Mouse (Mus musculus) neural tube, embryonic 12.5 days (tissue): ENCODE results near the gene Slc5a4a. TPM values are rescaled to one million over a fixed set of nuclear protein-coding genes. Genes with fewer than 3 reads are reported as not detected.

Experiments
- ATAC-seq: fragments of 200-750 bp; cut with Nextera tagmentation; 2 replicates; pipeline ENCODE4 v1.8.0; 2017; ENCODE audit warnings: low read depth, mild to moderate bottlenecking, moderate TSS enrichment, moderate library complexity; ENCODE audit not compliant: low FRiP score
- H3K27ac ChIP-seq: fragments of 300-500 bp; sonication (generic); 2 replicates; pipeline ENCODE4 v1.5.1; 2016
- H3K27me3 ChIP-seq: fragments of 300-500 bp; sonication (generic); replicated peaks from 2 replicates; pipeline ENCODE4 v1.6.1; 2016; ENCODE audit warnings: mild to moderate bottlenecking
- H3K36me3 ChIP-seq: fragments of 300-500 bp; sonication (generic); 2 replicates; pipeline ENCODE4 v1.6.1; 2016; ENCODE audit warnings: mild to moderate bottlenecking
- H3K4me1 ChIP-seq: fragments of 300-500 bp; sonication (generic); 2 replicates; pipeline ENCODE4 v1.6.1; 2016
- H3K4me2 ChIP-seq: fragments of 300-500 bp; sonication (generic); replicated peaks from 2 replicates; pipeline ENCODE4 v1.6.1; 2016; ENCODE audit warnings: mild to moderate bottlenecking
- H3K4me3 ChIP-seq: fragments of 300-500 bp; sonication (generic); 2 replicates; pipeline ENCODE4 v1.5.1; 2016
- H3K9ac ChIP-seq: fragments of 300-500 bp; sonication (generic); 2 replicates; pipeline ENCODE4 v1.6.1; 2016; ENCODE audit warnings: mild to moderate bottlenecking
- H3K9me3 ChIP-seq: fragments of 300-500 bp; sonication (generic); 2 replicates; pipeline ENCODE4 v1.6.1; 2016; ENCODE audit warnings: mild to moderate bottlenecking
- WGBS: fragments of 180-500 bp; shearing (Covaris S2); methylation state at CpG from one replicate; pipeline ENCODE4 v1.1.7; 2016; 5-methylcytosine and 5-hydroxymethylcytosine counted together
- polyA plus RNA-seq: library from polyadenylated mRNA; unstranded; fragments of >200 nt; fragmentation: Nextera tagmentation; extraction: Ambion mirVana; gene quantifications from 2 replicates; pipeline ENCODE4 v1.2.1, GENCODE M21; 2016

Gene Slc5a4a
- polyA plus RNA-seq, 1 experiment from 2014 or later = not detected

- Histone ChIP-seq H3K9ac (no peak overlapping the region), H3K4me3 (no peak overlapping the region), H3K27ac (no peak overlapping the region), H3K4me2 (no peak overlapping the region), H3K9me3 (no peaks in the 10 kb centered on the region), H3K27me3 (no peaks in the 10 kb centered on the region), H3K36me3 (no peaks in the 10 kb centered on the region), H3K4me1 (no peaks in the 10 kb centered on the region)
- WGBS = 79% methylated on average over 4 of the region's 4 CpGs
- ATAC-seq = no peak
These were observed 38.0 kb downstream of the Slc5a4a start for GRCm38 (mm10) chr10:76185216-76185615.

GRCm38 (mm10) chr10:76188010-76188409 lies 40.8 kb downstream of the Slc5a4a start:
- H3K9ac ChIP-seq = no peak overlapping the region
- no peak for ATAC-seq
- 96% methylated on average over 1 of the region's 1 CpGs for WGBS

GRCm38 (mm10) chr10:76201416-76201815 lies 54.2 kb downstream of the Slc5a4a start:
- H3K9me3 ChIP-seq = no peaks in the 10 kb centered on the region
- H3K4me3 ChIP-seq = no peak overlapping the region
- peaks cover under 1% of the 10 kb centered on the region; the same call in 1 of the 2 replicates for H3K36me3 ChIP-seq
- no peak overlapping the region for H3K9ac ChIP-seq
- no peak for ATAC-seq
- 88% methylated on average over 3 of the region's 3 CpGs for WGBS
- H3K27me3 ChIP-seq = no peaks in the 10 kb centered on the region
- no peak overlapping the region for H3K27ac ChIP-seq
- H3K4me2 ChIP-seq = no peak overlapping the region
- no peaks in the 10 kb centered on the region for H3K4me1 ChIP-seq

More at GRCm38 (mm10) chr10:76188010-76188409, 40.8 kb downstream of the Slc5a4a start:
- Histone ChIP-seq H3K36me3 (no peaks in the 10 kb centered on the region), H3K27me3 (no peaks in the 10 kb centered on the region), H3K4me1 (no peaks in the 10 kb centered on the region), H3K27ac (no peak overlapping the region), H3K4me2 (no peak overlapping the region), H3K4me3 (no peak overlapping the region), H3K9me3 (no peaks in the 10 kb centered on the region)

- no peak for ATAC-seq
- no peak overlapping the region for H3K27ac ChIP-seq
- no peaks in the 10 kb centered on the region for H3K9me3 ChIP-seq
- H3K4me1 ChIP-seq = no peaks in the 10 kb centered on the region
- no peak overlapping the region for H3K4me3 ChIP-seq
- no peak overlapping the region for H3K9ac ChIP-seq
- no peak overlapping the region for H3K4me2 ChIP-seq
- H3K36me3 ChIP-seq = peaks cover 5% of the 10 kb centered on the region
- no peaks in the 10 kb centered on the region for H3K27me3 ChIP-seq
- WGBS = 17% methylated on average over 7 of the region's 7 CpGs
These were observed 54.7 kb downstream of the Slc5a4a start for GRCm38 (mm10) chr10:76201978-76202377.

- 0 out of 2 replicates have a peak overlapping the region, but pooled peaks have one; percentile 33 for H3K9ac ChIP-seq
- no peaks in the 10 kb centered on the region for H3K9me3 ChIP-seq
- no peaks in the 10 kb centered on the region for H3K27me3 ChIP-seq
- peaks cover 23% of the 10 kb centered on the region for H3K36me3 ChIP-seq
- H3K4me2 ChIP-seq = peak overlapping the region; percentile 63
- H3K4me3 ChIP-seq = peak overlapping the region; percentile 25
- WGBS = 15% methylated on average over 18 of the region's 18 CpGs
- peak; percentile 44; the same call in 1 of the 2 replicates for ATAC-seq
- H3K27ac ChIP-seq = no peak overlapping the region
- H3K4me1 ChIP-seq = no peaks in the 10 kb centered on the region
These were observed 56.6 kb downstream of the Slc5a4a start for GRCm38 (mm10) chr10:76203798-76204283.

- H3K9ac ChIP-seq = no peak overlapping the region
- no peak overlapping the region for H3K4me3 ChIP-seq
- 91% methylated on average over 13 of the region's 13 CpGs for WGBS
- no peaks in the 10 kb centered on the region for H3K4me1 ChIP-seq
- no peak overlapping the region for H3K4me2 ChIP-seq
- H3K9me3 ChIP-seq = no peaks in the 10 kb centered on the region
- H3K27me3 ChIP-seq = no peaks in the 10 kb centered on the region
- no peak overlapping the region for H3K27ac ChIP-seq
- H3K36me3 ChIP-seq = peaks cover 47% of the 10 kb centered on the region
- no peak for ATAC-seq
These were observed 60.1 kb downstream of the Slc5a4a start for GRCm38 (mm10) chr10:76207262-76207796.

GRCm38 (mm10) chr10:76209241-76209640 lies 62.0 kb downstream of the Slc5a4a start:
- Histone ChIP-seq H3K4me2 (no peak overlapping the region), H3K27me3 (no peaks in the 10 kb centered on the region), H3K36me3 (peaks cover 64% of the 10 kb centered on the region), H3K4me1 (no peaks in the 10 kb centered on the region), H3K9ac (no peak overlapping the region), H3K27ac (no peak overlapping the region), H3K9me3 (peaks cover 2% of the 10 kb centered on the region; the same call in 1 of the 2 replicates), H3K4me3 (no peak overlapping the region)
- no peak for ATAC-seq
- 90% methylated on average over 8 of the region's 8 CpGs for WGBS

- H3K27me3 ChIP-seq = no peaks in the 10 kb centered on the region
- H3K9me3 ChIP-seq = peaks cover 14% of the 10 kb centered on the region
- WGBS = 91% methylated on average over 7 of the region's 7 CpGs
- no peak overlapping the region for H3K9ac ChIP-seq
- no peak for ATAC-seq
- no peak overlapping the region for H3K4me2 ChIP-seq
- no peak overlapping the region for H3K27ac ChIP-seq
- H3K4me3 ChIP-seq = no peak overlapping the region
- H3K4me1 ChIP-seq = no peaks in the 10 kb centered on the region
- H3K36me3 ChIP-seq = peaks cover 80% of the 10 kb centered on the region
These were observed 63.6 kb downstream of the Slc5a4a start for GRCm38 (mm10) chr10:76210806-76211205.

GRCm38 (mm10) chr10:76212121-76212520 lies 64.9 kb downstream of the Slc5a4a start:
- Histone ChIP-seq H3K4me2 (no peak overlapping the region), H3K9me3 (peaks cover 17% of the 10 kb centered on the region), H3K4me3 (no peak overlapping the region), H3K36me3 (peaks cover 86% of the 10 kb centered on the region), H3K4me1 (no peaks in the 10 kb centered on the region), H3K27me3 (no peaks in the 10 kb centered on the region), H3K27ac (no peak overlapping the region), H3K9ac (no peak overlapping the region)
- no peak for ATAC-seq
- 91% methylated on average over 6 of the region's 6 CpGs for WGBS

GRCm38 (mm10) chr10:76214161-76214560 lies 66.9 kb downstream of the Slc5a4a start:
- H3K27ac ChIP-seq = no peak overlapping the region
- no peaks in the 10 kb centered on the region for H3K27me3 ChIP-seq
- ATAC-seq = no peak
- H3K4me1 ChIP-seq = no peaks in the 10 kb centered on the region
- no peak overlapping the region for H3K4me3 ChIP-seq
- no peak overlapping the region for H3K4me2 ChIP-seq
- H3K9ac ChIP-seq = no peak overlapping the region
- H3K36me3 ChIP-seq = peaks cover 85% of the 10 kb centered on the region
- 86% methylated on average over 4 of the region's 4 CpGs for WGBS
- peaks cover 17% of the 10 kb centered on the region for H3K9me3 ChIP-seq

- ATAC-seq = no peak
- no peaks in the 10 kb centered on the region for H3K4me1 ChIP-seq
- H3K9ac ChIP-seq = no peak overlapping the region
- H3K4me2 ChIP-seq = no peak overlapping the region
- WGBS = 97% methylated on average over 17 of the region's 17 CpGs
- H3K27me3 ChIP-seq = no peaks in the 10 kb centered on the region
- peaks cover 95% of the 10 kb centered on the region for H3K36me3 ChIP-seq
- H3K9me3 ChIP-seq = peaks cover 17% of the 10 kb centered on the region
- H3K27ac ChIP-seq = no peak overlapping the region
- H3K4me3 ChIP-seq = no peak overlapping the region
These were observed 69.8 kb downstream of the Slc5a4a start for GRCm38 (mm10) chr10:76217056-76217455.

GRCm38 (mm10) chr10:76218240-76218639 lies 71.0 kb downstream of the Slc5a4a start:
- H3K27ac ChIP-seq = no peak overlapping the region
- peaks cover 17% of the 10 kb centered on the region for H3K9me3 ChIP-seq
- H3K4me3 ChIP-seq = no peak overlapping the region
- H3K36me3 ChIP-seq = peaks cover 96% of the 10 kb centered on the region
- no peak for ATAC-seq
- 88% methylated on average over 9 of the region's 9 CpGs for WGBS
- no peaks in the 10 kb centered on the region for H3K4me1 ChIP-seq
- no peaks in the 10 kb centered on the region for H3K27me3 ChIP-seq
- no peak overlapping the region for H3K4me2 ChIP-seq
- no peak overlapping the region for H3K9ac ChIP-seq

GRCm38 (mm10) chr10:76225944-76226343 lies 78.7 kb downstream of the Slc5a4a start:
- WGBS = 90% methylated on average over 11 of the region's 11 CpGs
- H3K4me3 ChIP-seq = no peak overlapping the region
- H3K9me3 ChIP-seq = no peaks in the 10 kb centered on the region
- no peak for ATAC-seq
- H3K9ac ChIP-seq = no peak overlapping the region
- no peaks in the 10 kb centered on the region for H3K27me3 ChIP-seq
- no peak overlapping the region for H3K4me2 ChIP-seq
- H3K27ac ChIP-seq = no peak overlapping the region
- H3K4me1 ChIP-seq = no peaks in the 10 kb centered on the region
- peaks cover 49% of the 10 kb centered on the region for H3K36me3 ChIP-seq
